12 mouse cellular contexts compared by ENCODE assay signal in genomic region chr19:18758916-18759315, GRCm38 (mm10). TPM values are rescaled to one million over a fixed set of nuclear protein-coding genes. Genes with fewer than 3 reads are reported as not detected.
DNase-seq lines count a peak whose midpoint lies in the region; ATAC-seq lines count a peak whose summit lies in the region.
"Had no signal": no experiment of that assay in that cellular context is flagged by ENCODE, and none has a peak within 500 bp of the region (broad histone marks: within the 10 kb centered on the region; RNA-seq: fewer than 3 reads in every experiment).

No protein-coding gene starts in this region.

- H3K36me3 ChIP-seq in embryonic facial prominence, embryonic 14.5 days (ENCODE audit: control insufficient read depth, insufficient read depth, low read length) = no peaks in the 10 kb centered on the region
- H3K36me3 ChIP-seq in embryonic facial prominence, embryonic 10.5 days (replicated peaks) = no peaks in the 10 kb centered on the region
- no peaks in the 10 kb centered on the region for H3K36me3 ChIP-seq in midbrain, embryonic 12.5 days
- H3K36me3 ChIP-seq in midbrain, embryonic 16.5 days (ENCODE audit: control insufficient read depth, insufficient read depth, low read length) = no peaks in the 10 kb centered on the region
- no peaks in the 10 kb centered on the region for H3K36me3 ChIP-seq in liver, embryonic 12.5 days

- no peak overlapping the region for H3K27ac ChIP-seq in embryonic facial prominence, embryonic 14.5 days (replicated peaks; ENCODE audit: low read depth, low read length)
- no peak overlapping the region for H3K27ac ChIP-seq in embryonic facial prominence, embryonic 10.5 days (replicated peaks)
- no peak overlapping the region for H3K27ac ChIP-seq in midbrain, embryonic 12.5 days (replicated peaks)
- H3K27ac ChIP-seq in midbrain, embryonic 16.5 days (ENCODE audit: low read length) = no peak overlapping the region
- H3K27ac ChIP-seq in liver, embryonic 12.5 days = no peak overlapping the region
- H3K27ac ChIP-seq: left cerebral cortex, adult 2 months had no signal

- H3K9ac ChIP-seq in embryonic facial prominence, embryonic 14.5 days (ENCODE audit: low read depth, low read length) = no peak overlapping the region
- no peak overlapping the region for H3K9ac ChIP-seq in midbrain, embryonic 12.5 days (replicated peaks)
- no peak overlapping the region for H3K9ac ChIP-seq in midbrain, embryonic 16.5 days (ENCODE audit: low read depth, low read length)
- H3K9ac ChIP-seq in liver, embryonic 12.5 days = no peak overlapping the region

- H3K27me3 ChIP-seq in embryonic facial prominence, embryonic 14.5 days (replicated peaks; ENCODE audit: control insufficient read depth, insufficient read depth, low read length) = no peaks in the 10 kb centered on the region
- H3K27me3 ChIP-seq in embryonic facial prominence, embryonic 10.5 days (replicated peaks; ENCODE audit: low read depth, poor library complexity, severe bottlenecking) = no peaks in the 10 kb centered on the region
- no peaks in the 10 kb centered on the region for H3K27me3 ChIP-seq in midbrain, embryonic 12.5 days
- H3K27me3 ChIP-seq in midbrain, embryonic 16.5 days (ENCODE audit: control insufficient read depth, insufficient read depth, low read depth, low read length) = no peaks in the 10 kb centered on the region
- no peaks in the 10 kb centered on the region for H3K27me3 ChIP-seq in liver, embryonic 12.5 days (replicated peaks)

- no peak overlapping the region for H3K4me3 ChIP-seq in embryonic facial prominence, embryonic 14.5 days (ENCODE audit: low read depth, low read length)
- H3K4me3 ChIP-seq in embryonic facial prominence, embryonic 10.5 days = no peak overlapping the region
- H3K4me3 ChIP-seq in midbrain, embryonic 12.5 days = no peak overlapping the region
- no peak overlapping the region for H3K4me3 ChIP-seq in midbrain, embryonic 16.5 days (ENCODE audit: low read depth, low read length)
- no peak overlapping the region for H3K4me3 ChIP-seq in liver, embryonic 12.5 days
- H3K4me3 ChIP-seq: erythroblast, embryonic 14.5 days; left cerebral cortex, adult 2 months had no signal

- ATAC-seq in embryonic facial prominence, embryonic 14.5 days (ENCODE audit: low read depth) = peak; percentile 57; the same call in 1 of the 2 replicates
- peak; percentile 66 for ATAC-seq in midbrain, embryonic 12.5 days (ENCODE audit: low FRiP score, low read depth)
- ATAC-seq in midbrain, embryonic 16.5 days = no peak
- no peak for ATAC-seq in liver, embryonic 12.5 days

- peak; percentile 9 for DNase-seq in embryonic facial prominence, embryonic 14.5 days (ENCODE audit: low spot score)
- no peak for DNase-seq in embryonic facial prominence, embryonic 10.5 days (ENCODE audit: low spot score)
- peak; percentile 24 for DNase-seq in kidney, postnatal 10 days
- peak; percentile 11 for DNase-seq in yolk sac, embryonic 10.5 days (ENCODE audit: low spot score)
- DNase-seq in right cerebral cortex, postnatal 4 days = no peak
- DNase-seq: cerebellum, adult 11 months; gastrocnemius, postnatal 10 days had no signal

- no peak overlapping the region for H3K4me2 ChIP-seq in embryonic facial prominence, embryonic 14.5 days (ENCODE audit: low read depth, low read length)
- H3K4me2 ChIP-seq in midbrain, embryonic 12.5 days (replicated peaks) = peak overlapping the region; percentile 3; the same call in 1 of the 2 replicates
- H3K4me2 ChIP-seq in midbrain, embryonic 16.5 days (ENCODE audit: low read length) = no peak overlapping the region
- H3K4me2 ChIP-seq in liver, embryonic 12.5 days = no peak overlapping the region

- H3K4me1 ChIP-seq in embryonic facial prominence, embryonic 14.5 days (ENCODE audit: control insufficient read depth, insufficient read depth, low read length) = no peaks in the 10 kb centered on the region
- peaks cover 9% of the 10 kb centered on the region for H3K4me1 ChIP-seq in embryonic facial prominence, embryonic 10.5 days
- H3K4me1 ChIP-seq in midbrain, embryonic 12.5 days = peaks cover 7% of the 10 kb centered on the region; the same call in 1 of the 2 replicates
- no peaks in the 10 kb centered on the region for H3K4me1 ChIP-seq in midbrain, embryonic 16.5 days (ENCODE audit: control insufficient read depth, insufficient read depth, low read length)
- peaks cover 13% of the 10 kb centered on the region for H3K4me1 ChIP-seq in liver, embryonic 12.5 days

- H3K9me3 ChIP-seq in embryonic facial prominence, embryonic 14.5 days (ENCODE audit: control insufficient read depth, low read length) = no peaks in the 10 kb centered on the region
- no peaks in the 10 kb centered on the region for H3K9me3 ChIP-seq in embryonic facial prominence, embryonic 10.5 days
- H3K9me3 ChIP-seq in midbrain, embryonic 12.5 days = no peaks in the 10 kb centered on the region
- H3K9me3 ChIP-seq in midbrain, embryonic 16.5 days (replicated peaks; ENCODE audit: control insufficient read depth, low read length, poor library complexity, severe bottlenecking) = no peaks in the 10 kb centered on the region
- H3K9me3 ChIP-seq in liver, embryonic 12.5 days (replicated peaks) = no peaks in the 10 kb centered on the region

- 34% methylated on average over 9 of the region's 9 CpGs for WGBS in embryonic facial prominence, embryonic 14.5 days
- WGBS in embryonic facial prominence, embryonic 10.5 days = 42% methylated on average over 9 of the region's 9 CpGs
- WGBS in midbrain, embryonic 12.5 days = 16% methylated on average over 9 of the region's 9 CpGs
- 11% methylated on average over 9 of the region's 9 CpGs for WGBS in midbrain, embryonic 16.5 days
- 67% methylated on average over 9 of the region's 9 CpGs for WGBS in liver, embryonic 12.5 days (ENCODE audit: insufficient replicate concordance)

RNA-seq across cellular contexts. Expression of gene Trpm6, which starts 9.1 kb away (rescaled TPM):
- polyA plus RNA-seq in embryonic facial prominence, embryonic 14.5 days (2014; fragmentation: Nextera tagmentation; extraction: Ambion mirVana) = 0.35 and 0.48 TPM in 2 replicates
- 0.21 and 0.41 TPM in 2 replicates for polyA plus RNA-seq in embryonic facial prominence, embryonic 10.5 days (2016; fragmentation: Nextera tagmentation; extraction: Ambion mirVana)
- 0.22 and 0.54 TPM in 2 replicates for polyA plus RNA-seq in midbrain, embryonic 12.5 days (2016; fragmentation: Nextera tagmentation; extraction: Ambion mirVana)
- polyA plus RNA-seq in midbrain, embryonic 16.5 days (2015; fragmentation: Nextera tagmentation; extraction: Ambion mirVana) = 0.34 and 0.48 TPM in 2 replicates
- 0.05 TPM in 1 of 2 replicates, not detected in the other for polyA plus RNA-seq in liver, embryonic 12.5 days (2016; fragmentation: Nextera tagmentation; extraction: Ambion mirVana)
- polyA plus RNA-seq: erythroblast, embryonic 14.5 days had no signal

RNA-seq across cellular contexts. Expression of gene D030056L22Rik, which starts 45.9 kb away (rescaled TPM):
- polyA plus RNA-seq in embryonic facial prominence, embryonic 14.5 days (2014; fragmentation: Nextera tagmentation; extraction: Ambion mirVana) = 29.0 and 32.1 TPM in 2 replicates
- polyA plus RNA-seq in embryonic facial prominence, embryonic 10.5 days (2016; fragmentation: Nextera tagmentation; extraction: Ambion mirVana) = 33.7 and 34.3 TPM in 2 replicates
- 79.1 and 88.4 TPM in 2 replicates for polyA plus RNA-seq in midbrain, embryonic 12.5 days (2016; fragmentation: Nextera tagmentation; extraction: Ambion mirVana)
- 43.0 and 45.0 TPM in 2 replicates for polyA plus RNA-seq in midbrain, embryonic 16.5 days (2015; fragmentation: Nextera tagmentation; extraction: Ambion mirVana)
- polyA plus RNA-seq in liver, embryonic 12.5 days (2016; fragmentation: Nextera tagmentation; extraction: Ambion mirVana) = 50.8 and 53.0 TPM in 2 replicates

Comparison
In these comparisons a context has a peak if more than half of its experiments do, and no peak if none do; other contexts are left out.
1. ATAC-seq: peak in embryonic facial prominence, embryonic 14.5 days (single experiment) and midbrain, embryonic 12.5 days (single experiment); none in midbrain, embryonic 16.5 days (single experiment) and liver, embryonic 12.5 days (single experiment).
2. DNase-seq: peak in embryonic facial prominence, embryonic 14.5 days (single experiment), kidney, postnatal 10 days (single experiment) and yolk sac, embryonic 10.5 days (single experiment); none in embryonic facial prominence, embryonic 10.5 days (single experiment) and right cerebral cortex, postnatal 4 days (single experiment).